Mouse (Mus musculus): ENCODE measurements around the gene Zfp646. TPM values are rescaled to one million over a fixed set of nuclear protein-coding genes. Genes with fewer than 3 reads are reported as not detected.
"Not testable (repeated sequence)": the region's sequence is repeated elsewhere in the genome, so short reads cannot be mapped to it uniquely, and the experiment has no call there.

Zfp646 gene
- 61.3 and 64.2 TPM in 2 replicates for polyA plus RNA-seq (2012; rRNA removed)

DNA sequence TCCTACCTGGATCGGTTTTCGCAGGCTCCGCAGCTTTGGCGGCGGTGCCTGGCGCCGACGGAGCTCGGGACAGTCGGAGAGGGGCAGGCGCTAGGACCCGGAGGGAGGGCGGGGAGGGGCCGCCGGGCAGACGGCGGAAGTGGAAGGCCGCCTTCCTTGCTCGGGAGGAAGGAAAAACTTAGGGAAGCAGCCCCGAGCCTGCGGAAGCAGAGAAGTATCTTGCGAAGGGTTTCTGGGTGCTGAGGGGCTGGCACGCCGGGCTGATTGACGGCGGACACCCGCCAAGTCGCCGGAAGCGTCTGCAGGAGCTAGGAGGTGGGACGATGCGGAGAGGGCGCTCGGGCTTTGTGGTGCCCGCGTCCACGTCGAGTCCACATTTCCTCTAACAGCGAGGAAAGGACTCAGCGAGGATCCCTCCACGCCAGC, at the start of gene Zfp646:
Gene Zfp646, plus strand, starts transcription at position 181 of the 426 bp plus-strand sequence.
- H3K4me1 ChIP-seq (replicated peaks; ENCODE audit: control insufficient read depth, insufficient read depth, low read length): peaks cover 6% of the 10 kb centered on the region
- TF ChIP-seq CTCF (IDR thresholded peaks at IDR 0.05; ENCODE audit: borderline replicate concordance, control insufficient read depth, extremely low read depth, insufficient read depth, low read length, poor library complexity): 0 out of 2 replicates have a peak, but pooled peaks have one; percentile 6
- peak; percentile 55; the same call in 1 of the 2 replicates for TF ChIP-seq POLR2A (IDR thresholded peaks at IDR 0.05; ENCODE audit: control insufficient read depth, extremely low read depth, insufficient read depth, low read length, poor library complexity)
- H3K36me3 ChIP-seq (ENCODE audit: control insufficient read depth, insufficient read depth, low read length): peaks cover 22% of the 10 kb centered on the region
- under 1% methylated on average over 41 of the region's 41 CpGs for WGBS
- peak within 1 kb of the TSS; percentile 89 for H3K4me3 ChIP-seq (ENCODE audit: control insufficient read depth, insufficient read depth, low read length)
- H3K27me3 ChIP-seq (ENCODE audit: control insufficient read depth, insufficient read depth, low read length): no peaks in the 10 kb centered on the region
- peak; percentile 71 for DNase-seq
- H3K27ac ChIP-seq (ENCODE audit: control insufficient read depth, insufficient read depth, low read length): peak within 1 kb of the TSS; percentile 82

- Histone ChIP-seq H3K4me1 (replicated peaks; ENCODE audit: control insufficient read depth, insufficient read depth, low read length) (no peaks in the 10 kb centered on the region; the same call in 1 of the 2 replicates), H3K36me3 (ENCODE audit: control insufficient read depth, insufficient read depth, low read length) (no peaks in the 10 kb centered on the region), H3K4me3 (ENCODE audit: control insufficient read depth, insufficient read depth, low read length) (no peak overlapping the region), H3K27ac (ENCODE audit: control insufficient read depth, insufficient read depth, low read length) (no peak overlapping the region), H3K27me3 (ENCODE audit: control insufficient read depth, insufficient read depth, low read length) (no peaks in the 10 kb centered on the region)
- no peak for DNase-seq
- TF ChIP-seq POLR2A (IDR thresholded peaks at IDR 0.05; ENCODE audit: control insufficient read depth, extremely low read depth, insufficient read depth, low read length, poor library complexity) (no peak), CTCF (IDR thresholded peaks at IDR 0.05; ENCODE audit: borderline replicate concordance, control insufficient read depth, extremely low read depth, insufficient read depth, low read length, poor library complexity) (no peak)
- WGBS: 98% methylated on average over 2 of the region's 2 CpGs
These were observed 40.5 kb upstream of the Zfp646 start for GRCm38 (mm10) chr7:127835550-127835949.

DNA sequence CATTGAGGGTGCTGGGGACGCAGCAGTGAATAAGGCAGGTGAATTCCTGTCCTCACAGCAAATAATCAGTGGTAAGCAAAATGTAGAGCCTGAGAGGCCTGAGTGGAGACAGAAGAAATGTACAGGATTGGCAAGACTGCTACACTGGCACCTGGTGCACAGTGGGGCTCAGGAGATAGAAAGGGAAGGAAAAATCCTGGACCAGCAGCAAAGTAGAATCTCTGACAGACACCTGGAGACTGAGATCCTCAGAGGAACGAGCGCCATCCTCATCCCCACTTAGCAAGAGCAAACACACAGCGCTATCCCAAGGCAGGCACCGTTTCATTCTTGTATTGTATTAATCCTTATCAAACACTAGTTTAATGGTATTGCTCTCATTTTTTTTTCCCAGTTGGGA, 38.5 kb upstream of the Zfp646 start:
- no peak overlapping the region for H3K27ac ChIP-seq (ENCODE audit: control insufficient read depth, insufficient read depth, low read length)
- H3K4me3 ChIP-seq (ENCODE audit: control insufficient read depth, insufficient read depth, low read length): no peak overlapping the region
- H3K36me3 ChIP-seq (ENCODE audit: control insufficient read depth, insufficient read depth, low read length): no peaks in the 10 kb centered on the region
- H3K27me3 ChIP-seq (ENCODE audit: control insufficient read depth, insufficient read depth, low read length): no peaks in the 10 kb centered on the region
- H3K4me1 ChIP-seq (replicated peaks; ENCODE audit: control insufficient read depth, insufficient read depth, low read length): peaks cover under 1% of the 10 kb centered on the region; the same call in 1 of the 2 replicates
- WGBS: 96% methylated on average over 5 of the region's 5 CpGs
- no peak for DNase-seq
- TF ChIP-seq POLR2A (IDR thresholded peaks at IDR 0.05; ENCODE audit: control insufficient read depth, extremely low read depth, insufficient read depth, low read length, poor library complexity) (no peak), CTCF (IDR thresholded peaks at IDR 0.05; ENCODE audit: borderline replicate concordance, control insufficient read depth, extremely low read depth, insufficient read depth, low read length, poor library complexity) (no peak)

DNA sequence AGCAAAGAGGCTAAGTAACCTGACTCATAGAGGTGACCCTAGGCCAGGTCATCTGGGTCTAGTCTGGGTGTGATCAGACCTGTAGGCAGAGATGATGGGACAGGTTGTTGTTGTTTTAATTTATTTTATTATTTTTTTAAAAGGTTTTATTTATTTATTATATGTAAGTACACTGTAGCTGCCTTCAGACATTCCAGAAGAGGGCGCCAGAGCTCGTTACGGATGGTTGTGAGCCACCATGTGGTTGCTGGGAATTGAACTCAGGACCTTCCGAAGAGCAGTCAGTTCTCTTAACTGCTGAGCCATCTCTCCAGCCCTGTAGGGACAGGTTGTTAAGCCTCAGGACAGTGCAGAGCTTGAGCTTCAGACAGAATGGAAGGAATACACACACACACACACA, 38.1 kb upstream of the Zfp646 start:
- H3K4me3 ChIP-seq (ENCODE audit: control insufficient read depth, insufficient read depth, low read length); DNase-seq; H3K4me1 ChIP-seq (replicated peaks; ENCODE audit: control insufficient read depth, insufficient read depth, low read length); H3K27me3 ChIP-seq (ENCODE audit: control insufficient read depth, insufficient read depth, low read length); H3K36me3 ChIP-seq (ENCODE audit: control insufficient read depth, insufficient read depth, low read length); H3K27ac ChIP-seq (ENCODE audit: control insufficient read depth, insufficient read depth, low read length): not testable (repeated sequence)
- 97% methylated on average over 4 of the region's 4 CpGs for WGBS

DNA sequence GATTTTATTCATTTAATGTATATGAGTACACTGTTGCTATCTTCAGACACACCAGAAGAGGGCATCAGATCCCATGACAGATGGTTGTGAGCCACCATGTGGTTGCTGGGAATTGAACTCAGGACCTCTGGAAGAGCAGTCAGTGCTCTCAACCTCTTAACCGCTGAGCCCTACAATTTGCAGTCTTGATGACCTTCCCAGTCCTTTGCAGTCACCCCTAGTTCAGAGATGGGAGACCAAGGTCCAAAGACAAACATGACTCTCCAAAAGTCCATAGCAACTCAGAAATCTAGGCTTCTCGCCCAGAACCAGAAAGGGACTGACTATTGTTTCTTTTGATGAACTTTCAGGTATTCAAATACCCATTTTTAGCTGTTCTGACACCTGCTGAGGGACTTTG, 36.0 kb upstream of the Zfp646 start:
- H3K4me3 ChIP-seq (ENCODE audit: control insufficient read depth, insufficient read depth, low read length); H3K4me1 ChIP-seq (replicated peaks; ENCODE audit: control insufficient read depth, insufficient read depth, low read length); H3K36me3 ChIP-seq (ENCODE audit: control insufficient read depth, insufficient read depth, low read length); DNase-seq; H3K27me3 ChIP-seq (ENCODE audit: control insufficient read depth, insufficient read depth, low read length); H3K27ac ChIP-seq (ENCODE audit: control insufficient read depth, insufficient read depth, low read length): not testable (repeated sequence)
- 88% methylated on average over 2 of the region's 2 CpGs for WGBS

- H3K27me3 ChIP-seq (ENCODE audit: control insufficient read depth, insufficient read depth, low read length): no peaks in the 10 kb centered on the region
- no peaks in the 10 kb centered on the region for H3K36me3 ChIP-seq (ENCODE audit: control insufficient read depth, insufficient read depth, low read length)
- peak overlapping the region; percentile 67 for H3K4me3 ChIP-seq (ENCODE audit: control insufficient read depth, insufficient read depth, low read length)
- no peak for TF ChIP-seq CTCF (IDR thresholded peaks at IDR 0.05; ENCODE audit: borderline replicate concordance, control insufficient read depth, extremely low read depth, insufficient read depth, low read length, poor library complexity)
- under 1% methylated on average over 15 of the region's 15 CpGs for WGBS
- peak overlapping the region; percentile 89 for H3K27ac ChIP-seq (ENCODE audit: control insufficient read depth, insufficient read depth, low read length)
- H3K4me1 ChIP-seq (replicated peaks; ENCODE audit: control insufficient read depth, insufficient read depth, low read length): peaks cover 2% of the 10 kb centered on the region; the same call in 1 of the 2 replicates
- DNase-seq: peak; percentile 77
These were observed 35.1 kb upstream of the Zfp646 start for GRCm38 (mm10) chr7:127840886-127841285.

- TF ChIP-seq CTCF (IDR thresholded peaks at IDR 0.05; ENCODE audit: borderline replicate concordance, control insufficient read depth, extremely low read depth, insufficient read depth, low read length, poor library complexity) (peak; percentile 55), POLR2A (IDR thresholded peaks at IDR 0.05; ENCODE audit: control insufficient read depth, extremely low read depth, insufficient read depth, low read length, poor library complexity) (peak; percentile 32; the same call in 1 of the 2 replicates)
- H3K36me3 ChIP-seq (ENCODE audit: control insufficient read depth, insufficient read depth, low read length): peaks cover 3% of the 10 kb centered on the region; the same call in 1 of the 2 replicates
- peaks cover 2% of the 10 kb centered on the region; the same call in 1 of the 2 replicates for H3K4me1 ChIP-seq (replicated peaks; ENCODE audit: control insufficient read depth, insufficient read depth, low read length)
- peak overlapping the region; percentile 67 for H3K4me3 ChIP-seq (ENCODE audit: control insufficient read depth, insufficient read depth, low read length)
- peak overlapping the region; percentile 89 for H3K27ac ChIP-seq (ENCODE audit: control insufficient read depth, insufficient read depth, low read length)
- WGBS: under 1% methylated on average over 46 of the region's 46 CpGs
- no peaks in the 10 kb centered on the region for H3K27me3 ChIP-seq (ENCODE audit: control insufficient read depth, insufficient read depth, low read length)
- DNase-seq: peak; percentile 94
These were observed 34.6 kb upstream of the Zfp646 start for GRCm38 (mm10) chr7:127841340-127842000.
